Mouse (Mus musculus) embryo, embryonic 10 days (tissue): ENCODE measurements around the gene Hsd17b12.

Experiments used
- DNase-seq: peaks from one replicate; pipeline ENCODE4 v3.0.0-alpha.2; 2015; ENCODE audit warnings: low spot score

Hsd17b12 gene

DNA sequence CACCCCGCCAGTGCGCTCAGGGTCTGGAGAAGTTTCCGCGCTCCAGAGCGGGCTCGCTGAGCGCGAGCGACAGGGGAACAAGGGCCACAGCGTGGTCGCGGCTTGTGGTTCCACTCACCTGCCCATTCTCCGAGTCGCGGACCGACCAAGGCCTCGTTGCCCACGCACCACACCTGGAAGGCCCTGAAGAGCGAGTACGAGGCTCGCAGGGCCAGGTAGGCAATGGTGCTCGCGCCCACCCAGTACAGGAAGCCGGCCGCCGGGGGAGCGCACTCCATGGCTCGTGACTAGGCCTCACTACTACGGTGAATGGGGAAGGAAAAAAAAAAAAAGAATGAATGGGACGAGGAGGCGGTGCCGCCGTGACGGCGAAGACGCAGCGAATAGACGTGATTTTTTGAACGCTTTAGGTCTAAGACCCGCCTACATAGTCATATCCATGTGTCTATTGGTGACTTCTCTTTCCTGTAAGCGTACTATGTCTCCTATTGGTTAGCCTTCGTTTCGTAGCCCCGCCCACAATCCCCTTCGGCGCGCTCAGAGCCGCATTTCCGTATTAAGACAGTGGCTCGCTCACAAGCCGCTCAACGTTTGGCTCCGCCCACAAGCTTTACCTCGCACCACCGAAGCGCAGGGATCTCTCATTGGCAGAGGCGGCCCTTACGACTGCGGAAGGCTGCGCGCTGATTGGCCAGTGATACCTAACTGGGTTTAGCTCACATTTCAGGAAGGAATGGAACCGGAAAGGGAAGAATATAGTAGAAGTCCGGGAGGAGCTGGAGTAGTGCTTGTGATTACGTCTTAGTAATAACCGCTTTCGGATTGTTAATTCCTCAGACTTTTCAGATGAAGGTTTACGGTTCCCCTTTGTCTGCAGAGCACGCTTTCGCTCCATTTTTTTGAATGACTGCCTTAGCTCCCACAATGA lies at the start of gene Hsd17b12:
Gene Hsd17b12 (minus strand): TSS at position 373 of the 928 bp plus-strand sequence.
- peak; percentile 100 for DNase-seq

DNA sequence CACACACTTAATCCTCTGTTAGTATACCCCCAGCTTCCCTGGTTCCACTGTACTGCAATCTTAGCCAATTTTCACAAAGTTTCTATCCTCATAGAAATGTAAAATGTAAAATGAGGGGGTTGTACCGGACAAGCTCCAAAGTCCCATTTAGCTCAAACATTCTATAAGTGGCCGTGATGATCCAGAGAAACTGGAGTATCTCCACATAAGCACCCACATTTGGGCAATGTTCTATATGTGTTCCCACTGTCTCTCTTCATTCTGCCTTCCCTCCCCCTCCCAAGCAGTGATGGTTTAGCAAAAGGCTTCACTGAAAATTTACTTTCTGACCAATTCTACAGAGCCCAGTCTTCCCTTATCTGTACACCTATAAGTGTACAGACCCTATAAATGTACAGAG lies 27.1 kb upstream of the Hsd17b12 start:
- DNase-seq = no peak

DNA sequence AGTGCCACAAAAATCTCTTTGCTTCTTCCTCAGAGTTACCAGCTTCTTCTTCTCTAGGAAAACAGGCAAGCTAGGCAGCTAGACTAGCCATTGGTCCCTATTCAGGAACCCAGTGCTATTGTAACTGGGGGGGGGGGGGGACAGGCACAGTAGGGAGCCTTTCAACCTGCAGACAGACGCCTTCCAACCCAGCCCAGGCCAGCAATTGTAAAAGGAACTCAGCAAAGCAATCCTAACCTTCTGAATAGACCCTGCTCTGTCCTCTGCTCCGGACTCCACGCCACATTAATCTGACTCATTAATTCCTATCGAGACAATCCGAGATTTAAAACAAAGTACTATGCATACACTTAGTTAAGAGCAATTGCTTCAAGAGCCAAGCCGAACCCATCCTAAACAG lies 26.4 kb upstream of the Hsd17b12 start:
- peak; percentile 11 for DNase-seq

DNA sequence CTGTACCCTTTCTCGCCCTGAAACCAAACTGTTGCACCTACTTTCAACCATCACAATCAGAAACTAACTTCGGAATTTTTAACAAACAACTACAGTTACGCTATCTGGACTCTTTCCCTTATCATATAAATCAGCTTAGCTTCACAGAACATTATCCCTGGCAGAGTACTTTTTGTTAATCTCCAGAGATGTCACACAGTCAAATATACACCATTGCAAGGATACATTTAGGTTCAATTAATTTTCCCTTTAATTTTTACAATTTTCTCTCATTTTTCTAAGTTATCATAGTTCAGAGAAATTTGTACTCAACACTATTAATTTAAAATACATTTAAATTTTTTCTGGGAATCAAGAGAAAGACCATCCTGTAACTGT lies 21.3 kb upstream of the Hsd17b12 start:
- no peak for DNase-seq

DNA sequence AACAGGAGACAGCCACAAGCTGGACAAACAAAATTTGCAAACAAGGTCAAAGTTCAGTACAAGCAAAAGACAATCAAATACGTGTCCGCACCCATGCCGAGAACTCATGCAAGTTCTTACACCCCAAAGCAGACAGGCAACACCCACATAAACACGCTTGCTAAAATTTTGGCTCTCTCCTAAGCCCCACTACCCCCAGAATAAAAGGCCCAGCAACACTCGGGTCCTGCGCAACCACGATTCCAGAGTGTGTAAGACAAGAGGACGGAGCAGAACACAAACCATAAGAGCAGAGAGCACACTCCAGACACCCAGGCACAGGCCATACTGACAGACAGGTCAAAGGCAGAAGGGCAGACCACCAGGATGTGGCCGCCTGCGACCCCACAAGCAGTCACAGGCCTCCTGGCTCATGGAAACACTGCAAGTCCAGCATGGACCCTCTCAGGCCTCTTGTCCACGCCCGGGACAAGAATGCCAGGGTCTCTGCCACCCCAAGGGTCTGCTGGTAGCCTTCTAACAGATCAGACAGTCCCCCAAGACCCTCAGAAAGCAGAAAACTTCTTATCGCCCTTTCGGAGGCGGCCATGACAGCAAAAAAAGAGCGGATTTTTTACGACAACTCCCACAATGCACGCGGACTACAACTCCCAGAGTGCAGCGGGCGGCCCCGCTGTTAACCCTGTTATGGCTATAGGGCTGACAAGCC lies 20.7 kb upstream of the Hsd17b12 start:
- peak; percentile 94 for DNase-seq

DNA sequence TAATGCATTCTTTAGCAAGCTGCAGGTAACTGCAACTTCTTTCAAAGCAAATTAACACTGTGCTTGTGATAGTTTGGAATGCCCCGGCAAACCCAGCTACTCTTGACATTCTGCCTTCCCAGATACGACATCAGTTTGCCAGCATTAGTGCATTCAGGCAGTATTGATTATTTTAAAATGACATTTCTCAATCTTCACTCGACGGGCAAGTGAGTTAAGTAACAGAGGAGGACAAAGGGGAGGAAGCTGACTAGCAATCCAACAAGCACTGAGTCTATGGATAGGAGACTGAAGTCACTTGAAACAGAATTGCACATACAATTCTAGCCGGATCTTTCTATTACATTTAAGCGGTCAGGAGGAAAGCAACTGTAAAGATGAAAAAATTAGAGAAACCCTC lies 19.5 kb upstream of the Hsd17b12 start:
- no peak for DNase-seq

DNA sequence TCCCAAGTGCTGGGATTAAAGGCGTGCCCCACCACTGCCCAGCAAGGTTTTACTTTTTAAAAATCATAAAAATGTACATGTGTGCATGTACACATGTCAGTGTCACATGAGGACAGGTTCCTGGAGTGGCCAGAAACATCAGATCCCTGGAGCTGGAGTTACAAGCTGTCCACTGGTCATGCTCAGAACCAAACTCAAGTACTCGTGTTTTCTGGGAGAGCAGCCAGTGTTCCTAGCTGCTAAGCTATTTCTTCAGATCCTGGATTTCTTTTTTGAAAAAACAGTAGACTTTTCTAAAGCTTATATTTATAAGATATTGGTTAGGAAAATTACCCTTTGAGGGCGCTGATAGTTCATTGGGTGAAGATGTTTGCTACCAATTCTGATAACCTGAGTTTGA lies 18.6 kb upstream of the Hsd17b12 start:
- no peak for DNase-seq

DNA sequence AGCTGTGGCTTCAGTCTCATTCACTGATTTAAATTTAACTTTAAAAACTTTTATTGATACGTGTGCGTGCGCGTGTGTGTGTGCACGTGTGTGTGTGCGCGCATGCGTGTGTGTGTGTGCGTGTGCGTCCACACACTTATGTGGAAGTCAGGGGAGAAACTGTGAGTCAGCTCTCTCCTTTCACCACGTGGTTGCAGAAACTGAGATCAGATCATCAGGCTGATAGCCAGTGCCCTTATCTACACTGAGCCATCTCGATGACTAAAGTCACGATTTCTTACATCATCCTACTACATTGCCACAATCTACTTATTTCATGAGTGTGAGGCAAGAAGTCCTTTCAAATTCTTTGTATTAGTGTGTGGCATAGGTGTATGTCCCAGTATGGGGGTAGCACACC lies 15.8 kb upstream of the Hsd17b12 start:
- no peak for DNase-seq

DNA sequence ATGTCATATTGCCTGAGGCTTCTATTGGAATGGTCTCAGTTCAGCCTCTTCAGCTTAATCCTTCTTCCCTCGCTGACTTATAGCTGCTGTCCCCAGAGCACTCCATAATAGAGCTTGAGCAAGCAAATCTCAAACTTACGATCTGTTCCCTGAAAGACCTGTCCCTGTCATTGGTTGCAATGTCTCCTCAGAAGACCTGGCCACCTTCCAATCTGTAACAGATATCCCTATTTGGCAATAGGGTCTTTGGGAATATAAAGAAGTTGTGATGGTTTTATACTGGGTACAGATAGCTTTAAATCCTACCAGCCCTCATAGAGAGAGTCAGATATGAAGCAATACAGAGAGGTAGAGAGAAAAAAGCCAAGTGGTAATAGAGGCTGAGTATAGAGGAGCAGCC lies 5.4 kb upstream of the Hsd17b12 start:
- DNase-seq = no peak

DNA sequence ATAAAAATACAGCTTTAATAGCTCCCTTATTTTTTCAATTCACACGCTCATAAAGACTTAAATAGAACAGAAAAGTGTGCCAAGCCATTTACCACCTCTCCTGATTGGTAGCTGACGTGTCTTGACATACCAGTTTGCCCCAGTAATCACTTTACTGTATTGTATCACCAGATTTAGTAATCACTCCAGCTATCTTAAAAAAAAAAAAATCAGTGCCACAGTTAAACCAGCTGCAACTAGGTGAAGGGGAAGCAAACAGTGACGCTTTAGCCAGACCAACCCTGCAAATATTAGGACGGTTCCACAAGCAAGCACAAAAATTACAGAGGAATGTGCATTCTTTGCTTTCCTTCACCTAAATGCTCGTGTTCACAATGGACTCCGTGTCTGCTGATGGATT lies 4.4 kb upstream of the Hsd17b12 start:
- no peak for DNase-seq

DNA sequence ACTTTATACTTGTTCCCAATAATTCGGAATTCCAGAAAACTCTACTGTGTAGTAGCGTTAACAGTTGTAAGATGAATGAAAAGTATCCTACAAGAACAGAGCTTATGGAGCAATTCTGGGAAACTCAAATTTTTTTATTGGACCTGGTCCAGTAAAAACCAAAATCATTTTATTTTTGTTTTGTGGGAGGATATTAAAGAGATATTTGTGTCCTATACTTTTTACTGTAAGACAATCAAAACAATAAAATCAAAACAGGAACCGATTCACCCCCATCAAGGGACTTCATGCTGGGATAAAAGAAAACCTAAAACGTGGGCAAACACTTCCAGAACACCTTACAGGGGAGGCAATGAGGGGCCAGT lies 738 bp upstream of the Hsd17b12 start:
- DNase-seq = no peak

DNA sequence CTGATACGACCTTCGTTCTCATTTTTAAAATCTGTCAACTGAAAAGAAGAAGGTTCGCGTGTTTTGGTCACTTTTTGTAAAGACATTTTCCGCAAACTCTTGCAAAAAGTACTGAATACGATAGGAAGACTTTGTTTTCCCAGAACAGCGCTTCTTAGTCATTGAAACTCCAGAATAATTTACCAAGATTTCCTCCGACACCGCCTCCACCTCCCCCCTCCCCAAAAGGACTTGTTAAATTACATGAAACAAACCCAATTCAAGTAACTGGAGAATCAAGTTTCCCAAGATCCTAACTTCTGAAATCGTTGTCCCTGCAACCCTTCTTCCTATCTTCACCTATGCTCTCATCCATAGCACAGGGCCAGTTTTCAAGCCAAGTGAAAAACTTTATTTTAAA lies 713 bp downstream of the Hsd17b12 start:
- DNase-seq = no peak

DNA sequence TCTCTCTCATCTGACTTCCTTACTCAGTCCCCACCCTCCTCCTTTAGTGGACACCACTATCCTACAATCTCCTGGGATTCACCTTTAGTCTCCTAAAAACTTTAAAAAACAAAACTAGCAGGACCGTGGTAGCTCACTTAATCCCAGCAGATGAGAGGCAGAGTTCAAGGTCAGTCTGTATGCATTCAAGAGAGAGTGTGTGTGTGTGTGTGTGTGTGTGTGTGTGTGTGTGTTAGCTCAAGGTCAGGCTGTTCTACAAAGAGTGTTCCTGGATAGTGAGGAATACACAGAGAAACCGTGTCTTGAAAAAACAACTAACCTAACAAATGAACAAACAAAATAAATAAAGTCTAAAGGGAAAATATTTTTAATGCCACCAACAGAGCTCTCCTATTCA lies 12.6 kb downstream of the Hsd17b12 start:
- DNase-seq = no peak

DNA sequence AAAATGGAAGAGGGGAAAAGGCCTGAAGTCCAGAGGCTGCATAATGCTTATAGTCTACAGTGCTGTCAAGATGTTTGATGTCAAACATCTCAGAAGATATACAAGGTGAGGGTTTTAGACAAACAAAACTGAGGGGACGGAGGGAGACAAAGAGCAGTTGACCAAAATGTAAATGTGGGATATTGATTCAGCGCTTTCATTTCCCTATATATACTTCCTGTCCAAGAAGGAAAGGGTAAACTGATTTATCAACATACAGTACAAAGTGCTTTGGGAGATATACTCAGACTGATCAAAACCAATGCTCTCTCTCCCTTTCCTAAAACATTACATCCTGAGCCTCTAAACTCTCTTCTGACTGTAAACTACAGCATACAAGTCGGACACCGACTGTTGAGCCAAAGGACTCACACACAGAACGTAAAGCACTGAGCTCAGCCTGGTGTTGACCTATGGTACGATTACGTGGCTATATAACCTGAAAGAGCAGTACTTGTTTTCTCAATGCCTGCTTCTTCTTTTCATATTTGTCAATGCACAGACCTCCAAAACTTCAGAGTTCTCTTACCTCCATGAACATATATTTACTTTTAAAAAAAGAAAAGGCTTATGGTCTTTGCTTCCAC lies 13.1 kb downstream of the Hsd17b12 start:
- no peak for DNase-seq

DNA sequence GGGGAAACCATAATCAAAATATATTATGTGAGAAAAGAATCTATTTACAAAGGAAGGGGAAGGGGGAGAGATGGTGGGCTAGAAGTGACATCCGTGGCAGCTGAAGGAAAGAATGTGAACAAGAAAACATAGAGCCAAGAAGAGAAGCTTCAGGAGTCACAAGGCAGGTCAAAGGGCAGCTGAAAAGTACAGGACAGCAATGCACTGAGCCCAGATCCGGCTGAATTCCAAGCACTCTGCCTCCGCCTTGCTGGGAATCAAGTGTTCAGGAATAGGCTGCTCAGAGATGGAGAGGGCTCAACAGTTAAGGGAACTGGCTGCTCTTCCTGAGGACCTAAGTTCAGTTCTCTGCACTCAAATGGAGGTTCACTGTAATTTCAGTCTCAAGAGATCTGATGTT lies 16.5 kb downstream of the Hsd17b12 start:
- peak; percentile 39 for DNase-seq

DNA sequence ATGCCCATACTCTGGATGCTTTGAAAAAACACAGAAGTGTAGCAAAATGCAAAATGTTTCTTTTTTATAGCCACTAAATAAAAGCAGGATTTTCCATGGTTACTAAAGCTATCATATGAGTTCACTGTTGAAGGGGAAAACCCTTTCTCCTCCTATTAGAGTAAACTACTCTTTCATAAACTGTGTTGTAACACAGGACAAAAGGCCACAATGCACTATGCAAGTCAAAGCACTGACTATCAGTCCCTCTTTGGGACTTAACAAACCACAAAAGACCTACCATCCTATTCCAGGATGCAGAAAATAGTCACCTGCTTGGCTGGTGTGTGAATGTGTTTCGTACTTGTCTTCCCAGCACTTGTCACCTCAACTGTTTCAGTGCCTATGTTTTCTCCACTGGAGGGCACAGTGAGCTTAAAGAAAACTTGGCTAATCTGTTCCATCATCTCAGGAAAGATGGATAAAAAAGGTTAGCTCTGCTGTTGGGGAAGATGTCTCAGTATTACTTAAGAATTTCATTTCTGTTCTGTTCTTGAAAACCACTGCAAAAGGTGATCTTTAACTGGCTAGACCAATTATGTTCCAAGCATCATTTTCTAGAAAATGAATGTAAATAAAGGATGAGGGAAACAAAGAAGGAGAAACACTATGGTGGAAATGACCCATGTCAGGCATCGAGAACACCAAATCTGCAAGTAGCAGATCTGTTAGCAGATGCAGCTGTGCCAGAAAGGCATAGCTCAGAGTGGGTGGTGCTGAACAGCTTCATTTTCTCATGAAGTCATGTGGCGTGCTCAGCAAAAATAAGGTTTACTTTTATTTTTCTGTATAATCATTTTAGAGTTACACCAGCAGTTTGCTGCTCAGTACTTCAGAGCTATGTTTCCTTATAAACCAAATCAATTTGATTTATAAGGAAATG lies 19.0 kb downstream of the Hsd17b12 start:
- DNase-seq = no peak

DNA sequence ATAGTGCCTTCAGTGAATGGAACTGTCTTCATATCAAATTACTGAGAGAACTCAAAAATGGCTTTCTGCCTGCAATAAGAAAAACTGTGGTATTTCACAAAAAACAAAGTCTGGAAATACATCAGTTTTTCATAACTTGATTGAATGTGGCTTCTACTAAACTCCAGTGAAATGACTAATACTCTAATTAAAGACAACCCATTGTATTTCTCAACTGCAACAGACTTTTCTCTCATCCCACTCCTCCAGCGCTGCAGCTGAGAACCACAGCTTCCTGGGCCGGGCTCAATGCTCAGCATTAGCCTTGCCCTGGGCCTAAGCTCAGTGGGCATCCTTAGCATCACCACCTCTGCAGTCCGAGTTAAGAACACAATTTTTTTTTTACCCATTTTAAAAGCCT lies 20.9 kb downstream of the Hsd17b12 start:
- DNase-seq = no peak

DNA sequence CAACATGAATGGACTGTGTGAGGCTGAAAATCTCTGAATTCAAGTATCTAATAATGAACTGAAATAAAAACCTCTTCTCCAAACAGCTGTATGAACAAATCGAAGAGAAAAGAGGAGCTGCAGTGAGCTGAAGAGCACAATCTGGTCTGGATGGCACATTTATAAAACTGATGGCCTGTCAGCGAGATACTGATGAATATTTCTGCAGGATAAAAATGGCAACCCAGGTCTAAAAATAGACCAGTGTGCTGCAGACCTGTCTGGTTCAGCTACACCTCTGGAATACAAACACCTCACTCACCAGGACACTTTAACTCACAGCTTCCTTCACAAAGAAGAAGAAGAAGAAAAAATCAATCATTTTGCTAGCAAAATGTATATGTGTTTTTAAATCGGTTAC lies 29.3 kb downstream of the Hsd17b12 start:
- no peak for DNase-seq

DNA sequence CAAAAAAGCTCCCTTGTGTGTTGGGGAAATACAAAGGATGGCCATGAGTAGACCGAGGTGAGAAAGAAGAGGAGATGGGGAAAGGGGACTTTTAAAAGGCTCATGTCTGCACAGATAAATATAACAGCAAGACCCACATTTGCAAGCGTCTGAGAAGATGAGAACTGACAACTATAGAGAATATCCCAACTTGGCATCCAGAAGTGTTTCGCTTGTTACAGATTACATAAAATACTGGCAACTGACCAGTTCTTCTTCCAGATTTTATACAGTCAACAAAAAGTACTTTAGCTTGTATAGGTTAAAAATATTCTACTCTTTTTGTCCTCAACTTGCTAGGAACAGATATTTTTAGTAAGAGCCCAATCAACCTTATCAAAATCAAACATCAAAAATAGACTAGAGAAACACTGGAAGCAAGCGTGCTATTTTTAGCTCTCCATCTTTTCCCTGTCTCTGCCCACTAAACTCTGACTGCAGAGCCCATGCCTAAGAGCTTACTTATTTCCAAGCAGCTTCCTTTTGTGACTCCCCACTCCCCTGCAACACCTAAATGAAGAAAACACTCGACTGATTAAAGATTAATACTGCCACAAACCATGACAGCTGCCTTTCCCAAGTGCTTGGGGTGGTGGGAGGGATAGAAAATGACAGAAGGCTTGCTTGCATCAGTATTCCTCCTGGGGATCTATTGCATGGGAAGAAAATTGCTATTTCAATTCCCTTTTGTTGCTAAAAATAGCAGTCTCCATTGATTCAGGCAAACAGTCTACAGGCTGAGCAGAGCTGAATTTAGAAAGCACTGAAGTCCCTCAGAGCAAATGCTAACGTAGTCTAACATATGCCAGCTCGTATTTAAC lies 35.4 kb downstream of the Hsd17b12 start:
- no peak for DNase-seq

DNA sequence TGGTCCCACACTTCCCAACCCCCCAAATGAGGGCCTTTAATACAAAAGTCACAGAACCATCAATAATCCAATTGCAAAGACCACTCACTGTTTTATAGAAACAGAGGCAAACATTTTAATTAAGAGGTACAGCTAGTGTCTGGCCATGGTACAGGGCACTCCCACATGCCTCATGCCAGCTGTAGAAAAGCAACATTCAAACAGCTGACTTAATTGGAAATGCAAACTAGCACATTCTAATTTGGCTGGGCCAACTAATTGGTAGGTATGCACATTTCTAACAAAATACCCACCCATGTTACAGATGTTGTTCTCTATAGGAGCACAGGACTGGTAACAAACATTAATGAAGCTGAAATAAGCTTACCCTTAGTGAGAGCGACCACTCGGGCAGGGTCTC lies 54.0 kb downstream of the Hsd17b12 start:
- no peak for DNase-seq

DNA sequence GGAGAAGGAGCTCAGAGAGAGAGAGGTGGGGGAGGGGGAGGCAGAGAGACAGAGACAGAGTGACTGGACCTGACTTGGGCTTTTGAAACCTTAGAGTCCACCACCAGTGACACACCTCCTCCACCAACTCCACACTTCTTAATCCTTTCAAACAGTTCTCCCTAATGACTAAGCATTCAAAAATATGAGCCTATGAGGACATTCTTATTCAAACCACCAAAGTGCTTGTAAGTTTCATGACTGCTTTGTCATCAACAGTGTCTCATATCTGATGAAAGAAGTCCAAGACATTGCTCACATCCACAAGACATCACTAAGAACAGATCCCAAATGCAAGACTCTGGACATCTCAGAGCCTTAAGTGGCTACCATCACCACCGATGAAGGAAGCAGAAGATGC lies 67.9 kb downstream of the Hsd17b12 start:
- DNase-seq = no peak
